Mouse (Mus musculus): ENCODE data around the gene Mrpl53. TPM values are rescaled to one million over a fixed set of nuclear protein-coding genes. Genes with fewer than 3 reads are reported as not detected.

Gene Mrpl53
- 194 and 207 TPM in 2 replicates for polyA plus RNA-seq (2015; fragmentation: Nextera tagmentation; extraction: Ambion mirVana)

DNA sequence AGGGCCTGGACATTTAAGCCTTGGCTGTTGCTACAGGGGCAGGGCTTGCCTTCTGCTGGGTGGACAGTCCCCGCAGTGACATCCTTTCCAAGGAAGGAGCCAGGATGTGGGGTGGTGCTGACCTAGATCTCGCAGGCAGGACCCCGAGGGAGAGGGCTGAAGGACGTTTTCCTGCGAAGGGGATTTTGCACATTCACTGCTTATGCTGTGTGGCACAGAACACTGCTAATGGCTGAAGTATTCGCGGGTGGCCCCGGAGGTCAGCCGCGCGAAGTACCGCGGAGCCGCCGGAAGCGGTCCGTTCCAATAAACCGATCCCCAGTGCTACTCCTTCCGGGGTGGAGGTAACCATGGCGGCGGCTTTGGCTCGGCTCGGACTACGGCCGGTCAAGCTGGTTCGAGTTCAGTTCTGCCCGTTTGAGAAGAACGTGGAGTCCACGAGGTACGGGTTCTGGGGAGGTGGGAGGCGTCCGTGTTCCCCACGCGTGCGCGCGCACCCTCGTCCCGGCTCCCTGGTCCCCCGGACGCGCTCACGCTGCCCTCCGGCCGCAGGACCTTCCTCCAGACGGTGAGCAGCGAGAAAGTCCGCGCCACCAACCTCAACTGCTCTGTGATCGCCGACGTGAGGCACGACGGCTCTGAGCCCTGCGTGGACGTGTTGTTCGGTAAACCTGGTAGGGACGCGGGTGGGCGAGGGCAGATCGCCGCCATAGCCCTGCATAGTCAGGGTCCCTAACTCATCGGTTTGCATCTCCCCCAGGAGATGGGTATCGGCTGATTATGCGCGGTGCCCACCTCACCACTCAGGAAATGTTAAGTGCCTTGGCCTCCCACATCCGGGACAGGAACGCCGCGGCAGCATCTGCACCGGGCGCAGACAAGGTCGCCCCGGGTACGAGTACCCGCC is at the start of gene Mrpl53:
Gene Mrpl53 (plus strand): TSS at position 279 of the 907 bp plus-strand sequence.

DNA sequence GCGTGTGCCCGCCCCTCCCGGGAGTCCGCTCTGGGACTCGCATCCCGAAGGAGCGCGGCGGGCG is 38.8 kb upstream of the Mrpl53 start, which contains the start of gene Tlx2:
Gene Tlx2 (minus strand): TSS at position 47 of the 64 bp plus-strand sequence.

DNA sequence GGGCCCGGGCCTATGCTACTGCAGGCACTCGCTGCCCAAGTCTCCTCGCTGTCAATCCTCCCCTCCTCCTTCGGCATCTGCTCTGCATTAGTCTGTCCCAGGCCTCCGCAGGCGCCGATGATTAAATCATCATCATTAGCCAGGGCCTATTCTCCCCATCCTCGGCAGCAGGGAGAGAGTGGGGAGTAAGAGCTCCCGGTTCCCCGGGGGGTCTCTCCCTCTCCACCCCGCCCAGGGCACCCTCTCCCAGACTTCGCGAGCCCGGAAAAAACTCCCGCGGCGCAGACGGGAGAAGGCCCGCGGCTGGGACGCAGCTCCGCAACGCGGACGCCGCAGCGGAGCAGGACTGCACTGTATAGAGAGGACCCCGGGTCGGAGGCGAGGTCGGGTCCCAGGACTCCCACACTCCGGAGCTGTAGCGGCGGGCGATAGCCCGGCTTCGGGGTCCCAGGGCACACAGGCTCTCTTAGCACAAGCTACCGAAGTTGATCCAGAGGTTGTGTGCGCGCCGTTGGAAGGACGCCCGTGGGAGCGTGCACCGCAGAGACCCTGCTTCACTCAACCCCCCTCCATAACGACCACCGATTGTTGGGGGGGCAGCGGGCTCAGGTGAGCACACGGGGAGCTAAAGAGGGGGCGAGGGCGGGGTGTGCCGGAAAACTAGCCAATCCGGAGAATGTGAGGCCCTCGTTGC is 31.1 kb upstream of the Mrpl53 start, which contains the start of gene Pcgf1:
Gene Pcgf1 (plus strand): TSS at position 240 of the 694 bp plus-strand sequence.

DNA sequence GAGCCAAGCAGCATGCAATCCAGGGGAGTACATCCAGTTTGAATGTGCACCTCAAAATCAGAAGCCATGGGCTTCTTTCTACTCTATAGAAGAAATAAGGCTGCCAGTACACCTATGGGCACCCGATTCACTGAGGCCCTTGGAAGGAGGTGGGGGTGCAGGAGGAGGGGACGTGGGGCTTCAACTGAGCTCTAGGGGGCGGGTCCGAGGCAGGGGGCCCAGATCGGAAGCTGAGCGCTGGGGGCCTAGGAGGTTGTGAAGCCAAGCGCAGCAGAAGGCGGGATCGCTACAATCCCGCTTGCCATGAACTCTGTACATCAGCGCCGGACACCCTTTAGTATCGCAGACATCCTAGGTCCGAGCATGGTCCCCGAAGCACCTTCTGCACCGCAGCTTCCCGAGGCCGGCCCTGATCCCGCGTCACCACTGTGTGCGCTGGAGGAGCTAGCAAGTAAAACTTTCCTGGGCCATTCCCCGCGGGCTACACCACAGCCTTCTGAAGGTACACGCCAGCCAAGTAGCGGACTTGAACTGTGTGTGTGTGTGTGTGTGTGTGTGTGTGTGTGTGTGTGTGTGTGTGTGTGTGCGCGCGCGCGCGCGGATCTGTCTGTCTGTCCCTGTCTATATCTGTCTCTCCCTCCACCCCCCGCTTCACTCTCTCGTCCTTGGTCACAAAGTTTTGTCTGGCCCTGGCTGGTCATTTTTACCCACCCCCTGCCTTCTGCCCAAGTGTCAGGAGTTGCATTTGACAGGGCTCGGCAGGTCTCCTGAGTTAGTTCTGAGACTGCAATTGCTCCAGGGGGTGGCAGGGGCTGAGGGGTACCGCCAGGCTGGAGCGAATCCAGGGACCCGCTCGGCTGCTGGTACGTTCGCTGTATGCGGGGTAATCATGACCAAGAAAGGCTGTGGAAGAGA is 22.5 kb upstream of the Mrpl53 start, which contains the start of gene Lbx2:
Gene Lbx2 (plus strand): TSS at position 247 of the 915 bp plus-strand sequence.

DNA sequence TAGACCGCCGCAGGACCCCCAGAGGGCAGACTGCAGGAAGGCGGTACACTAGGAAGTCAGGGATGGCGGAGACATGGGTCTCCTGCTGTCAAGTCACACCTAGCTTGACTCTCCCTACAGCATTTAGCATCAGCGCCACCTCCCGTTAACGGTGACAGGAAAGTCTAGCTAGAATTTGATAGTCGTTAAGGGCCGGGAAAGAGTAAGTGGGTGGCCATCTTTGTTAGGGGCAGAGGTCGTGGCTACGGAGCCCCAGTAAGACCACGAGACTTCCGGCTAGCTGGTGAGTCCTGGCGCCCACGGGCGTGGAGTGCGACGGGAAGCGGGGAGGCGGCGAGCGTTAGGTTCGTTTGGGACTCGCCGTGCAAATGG is 7.5 kb upstream of the Mrpl53 start, which contains the start of the genes Ccdc142 and Gm42688:
Gene Ccdc142 (plus strand): TSS at position 286 of the 372 bp plus-strand sequence.
Gene Gm42688 (plus strand): TSS at position 302 of the 372 bp plus-strand sequence.

DNA sequence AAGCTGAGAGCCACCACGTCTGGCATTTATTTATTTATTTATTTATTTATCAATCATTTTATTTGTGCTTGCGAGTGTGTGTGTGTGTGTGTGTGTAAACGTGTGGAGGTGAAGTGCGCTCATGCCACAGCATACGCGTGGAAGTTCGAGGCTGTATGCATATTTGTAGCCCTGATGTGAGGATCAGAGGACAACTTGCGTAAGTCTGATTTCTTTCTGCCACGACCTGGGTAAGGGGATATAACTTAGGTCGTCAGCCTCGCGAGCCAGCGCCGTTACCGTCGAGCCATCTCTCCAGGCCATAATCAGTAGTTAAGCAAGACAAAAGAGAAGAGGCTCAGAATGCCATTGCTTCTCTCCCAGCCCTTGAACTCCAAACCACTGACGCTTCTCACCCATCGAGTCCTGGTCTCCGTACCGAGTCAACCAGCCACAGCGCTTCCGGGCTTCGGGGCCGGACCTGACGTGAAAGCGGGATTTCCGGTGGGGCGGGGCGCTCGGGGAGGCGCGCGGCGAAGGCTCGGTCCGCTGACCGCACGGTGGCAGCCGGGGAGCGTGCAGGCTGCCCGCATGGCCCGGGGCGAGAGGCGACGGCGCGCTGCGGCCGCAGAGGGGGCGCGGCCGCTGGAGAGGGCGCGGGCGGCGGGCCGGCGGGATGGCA is 6.3 kb downstream of the Mrpl53 start, which contains the start of gene Mogs:
Gene Mogs (plus strand): TSS at position 486 of the 661 bp plus-strand sequence.

DNA sequence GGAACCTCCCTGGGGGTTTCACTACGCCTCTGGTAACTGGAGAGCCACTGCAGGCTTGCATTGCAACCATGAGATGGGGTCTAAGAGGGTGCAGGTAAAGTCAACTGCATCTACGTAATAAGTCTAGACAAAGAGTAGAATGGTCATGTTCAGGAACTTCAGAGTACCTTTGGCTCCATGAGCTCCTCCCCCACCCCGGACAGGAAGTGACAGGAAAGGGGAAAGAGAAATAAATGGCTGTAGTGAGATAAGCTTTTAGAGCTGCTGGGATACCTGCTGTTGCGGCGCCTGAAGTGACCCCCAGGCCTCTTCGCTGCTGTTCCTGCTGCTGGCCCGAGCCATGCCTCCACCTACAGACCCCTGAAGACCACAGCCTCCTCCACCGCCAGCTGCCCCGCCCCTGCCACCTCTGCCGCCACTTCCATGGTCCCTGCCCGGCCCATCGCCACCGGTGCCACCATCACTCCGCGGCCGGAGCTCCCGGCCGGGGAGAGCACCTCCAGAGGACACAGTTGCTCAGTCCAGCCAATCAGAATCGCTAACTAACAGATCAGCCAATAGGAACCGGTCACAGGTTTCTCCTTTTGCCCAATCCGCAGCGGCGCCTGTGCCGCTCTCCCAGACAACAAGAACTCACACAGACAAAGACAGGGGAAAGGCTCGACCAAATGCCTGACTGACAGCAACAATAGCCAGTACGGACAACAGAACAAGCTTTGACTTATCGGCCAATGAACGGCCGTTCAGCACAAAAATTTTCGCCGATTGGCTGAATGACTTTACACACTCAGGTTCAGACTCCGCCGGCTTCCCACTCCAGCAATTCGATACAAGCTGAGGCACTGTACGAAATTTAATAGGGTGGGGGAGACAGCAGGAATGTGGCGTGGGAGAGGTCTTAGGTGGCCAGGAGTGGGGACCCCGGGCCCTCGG is 12.4 kb downstream of the Mrpl53 start, which contains the start of gene Wbp1:
Gene Wbp1 (minus strand): TSS at position 630 of the 933 bp plus-strand sequence.

DNA sequence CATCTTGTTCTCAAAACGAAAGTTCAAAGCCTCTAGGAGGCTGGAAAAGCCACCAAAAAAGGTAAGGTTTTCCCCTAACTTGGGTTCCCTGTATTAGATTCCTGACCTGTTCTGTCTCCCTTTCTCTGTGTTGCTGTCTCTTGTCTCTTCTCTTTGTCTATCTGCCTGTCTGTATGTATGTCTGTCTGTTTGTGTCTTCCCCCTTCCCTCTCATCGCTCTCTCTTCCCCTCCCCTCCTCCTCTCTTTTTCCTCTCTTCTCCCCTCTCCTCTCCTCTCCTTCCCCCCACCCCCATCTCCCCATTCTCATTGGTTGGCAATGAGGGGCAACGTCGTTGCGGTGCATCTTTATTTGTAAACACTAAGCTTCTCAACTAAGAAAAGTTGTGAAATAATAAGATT is 16.5 kb downstream of the Mrpl53 start, which contains the start of gene Ino80b:
Gene Ino80b (minus strand): TSS at position 101 of the 400 bp plus-strand sequence.

DNA sequence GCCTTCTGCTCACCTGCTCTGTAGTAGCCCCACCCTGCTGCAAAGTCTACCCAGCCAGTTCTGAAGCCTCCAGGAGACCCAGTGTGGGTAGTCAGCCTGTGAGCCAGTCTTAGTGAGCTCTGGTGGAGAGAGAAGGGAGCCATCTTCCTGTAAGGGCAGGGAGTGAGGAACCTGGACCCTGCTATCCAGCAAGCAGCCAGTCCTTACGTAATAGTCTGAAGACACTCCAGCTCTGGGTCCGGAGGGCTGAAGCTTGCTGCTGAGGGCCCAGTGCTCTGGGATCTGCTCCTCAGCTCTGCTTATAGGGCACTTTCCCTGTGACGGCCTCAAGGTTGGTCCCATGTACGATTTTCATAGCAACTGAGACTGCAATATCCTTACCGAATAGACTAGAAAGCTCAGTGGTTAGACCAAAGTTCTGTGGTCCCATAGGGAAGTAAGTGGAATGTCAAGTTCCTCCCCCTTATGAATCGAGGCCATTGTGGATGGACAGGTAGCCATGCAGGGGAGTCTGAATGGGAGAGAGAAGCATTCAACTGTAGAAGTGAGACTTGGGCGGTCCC is 26.2 kb downstream of the Mrpl53 start, which contains the start of gene Rtkn:
Gene Rtkn (plus strand): TSS at position 513 of the 563 bp plus-strand sequence.

DNA sequence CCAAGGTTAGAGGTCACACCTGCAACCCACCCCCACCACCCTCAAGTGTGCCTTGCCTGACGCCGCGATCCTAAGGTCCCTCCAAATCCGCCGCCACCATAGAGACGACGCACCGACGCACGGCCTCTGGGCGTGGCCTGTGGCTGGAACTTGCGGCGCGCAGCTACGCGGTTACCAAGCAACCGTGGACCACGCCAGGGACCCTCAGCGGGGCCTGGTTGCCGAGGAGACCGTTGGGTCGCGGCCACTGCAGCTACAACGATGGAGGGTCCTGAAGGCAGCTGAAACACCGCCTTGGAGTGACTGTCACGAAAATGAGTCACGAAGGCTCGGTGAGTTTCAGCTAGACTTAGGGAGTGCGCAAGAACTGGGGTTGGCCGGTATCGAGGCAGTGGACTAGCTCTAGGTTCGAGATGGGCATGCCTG is 47.4 kb downstream of the Mrpl53 start, which contains the start of the genes Wdr54 and 1700003E16Rik:
Gene Wdr54 (minus strand): TSS at position 139 of the 426 bp plus-strand sequence.
Gene 1700003E16Rik (plus strand): TSS at position 146 of the 426 bp plus-strand sequence.

MicroRNAs within 50 kb of the gene (microRNA counts, 519-probe panel; counts per million panel counts)
- microRNA mmu-miR-3470a+mmu-miR-3470b, result 296 counts per million, percentile 58 among the panel's probes with 10 or more counts

Small RNAs within 50 kb of the gene (microRNA-seq; reads per million reads assigned to microRNA genes)
- 0 reads per million in 2 experiments for gene Mir3470a

Other genes starting within 250 kb of the Mrpl53 start
- 0.72 and 0.87 TPM in 2 replicates for gene Sema4f, start 169.3 kb upstream of the Mrpl53 start, polyA plus RNA-seq (2015; fragmentation: Nextera tagmentation; extraction: Ambion mirVana)
- gene M1ap, start 162.1 kb upstream of the Mrpl53 start, polyA plus RNA-seq (2015; fragmentation: Nextera tagmentation; extraction: Ambion mirVana), result 0.37 TPM in 1 of 2 replicates, not detected in the other
- 4.6 and 5.5 TPM in 2 replicates for gene Dok1, start 75.6 kb upstream of the Mrpl53 start, polyA plus RNA-seq (2015; fragmentation: Nextera tagmentation; extraction: Ambion mirVana)
- 10.7 and 13.4 TPM in 2 replicates for gene Loxl3, start 74.9 kb upstream of the Mrpl53 start, polyA plus RNA-seq (2015; fragmentation: Nextera tagmentation; extraction: Ambion mirVana)
- 107 and 111 TPM in 2 replicates for gene Aup1, start 54.5 kb upstream of the Mrpl53 start, polyA plus RNA-seq (2015; fragmentation: Nextera tagmentation; extraction: Ambion mirVana)
- gene Htra2, start 53.8 kb upstream of the Mrpl53 start, polyA plus RNA-seq (2015; fragmentation: Nextera tagmentation; extraction: Ambion mirVana), result 49.1 and 50.5 TPM in 2 replicates
- 0.12 and 0.21 TPM in 2 replicates for gene Dqx1, start 51.2 kb upstream of the Mrpl53 start, polyA plus RNA-seq (2015; fragmentation: Nextera tagmentation; extraction: Ambion mirVana)
- not detected in 2 replicates for gene Tlx2, start 38.7 kb upstream of the Mrpl53 start, polyA plus RNA-seq (2015; fragmentation: Nextera tagmentation; extraction: Ambion mirVana)
- gene Pcgf1, start 31.2 kb upstream of the Mrpl53 start, polyA plus RNA-seq (2015; fragmentation: Nextera tagmentation; extraction: Ambion mirVana), result 10.8 and 11.5 TPM in 2 replicates
- 0.72 and 0.74 TPM in 2 replicates for gene Lbx2, start 22.7 kb upstream of the Mrpl53 start, polyA plus RNA-seq (2015; fragmentation: Nextera tagmentation; extraction: Ambion mirVana)
- gene Ccdc142, start 7.4 kb upstream of the Mrpl53 start, polyA plus RNA-seq (2015; fragmentation: Nextera tagmentation; extraction: Ambion mirVana), result 1.1 and 1.7 TPM in 2 replicates
- 1.3 and 1.6 TPM in 2 replicates for gene Gm42688, start 7.4 kb upstream of the Mrpl53 start, polyA plus RNA-seq (2015; fragmentation: Nextera tagmentation; extraction: Ambion mirVana)
- 12.7 and 13.6 TPM in 2 replicates for gene Mogs, start 6.5 kb downstream of the Mrpl53 start, polyA plus RNA-seq (2015; fragmentation: Nextera tagmentation; extraction: Ambion mirVana)
- gene Wbp1, start 12.5 kb downstream of the Mrpl53 start, polyA plus RNA-seq (2015; fragmentation: Nextera tagmentation; extraction: Ambion mirVana), result 41.1 and 47.1 TPM in 2 replicates
- gene Ino80b, start 16.4 kb downstream of the Mrpl53 start, polyA plus RNA-seq (2015; fragmentation: Nextera tagmentation; extraction: Ambion mirVana), result 6.5 and 9.5 TPM in 2 replicates
- 18.9 and 22.0 TPM in 2 replicates for gene Rtkn, start 26.4 kb downstream of the Mrpl53 start, polyA plus RNA-seq (2015; fragmentation: Nextera tagmentation; extraction: Ambion mirVana)
- gene Wdr54, start 47.4 kb downstream of the Mrpl53 start, polyA plus RNA-seq (2015; fragmentation: Nextera tagmentation; extraction: Ambion mirVana), result 1.1 and 1.5 TPM in 2 replicates
- 0.41 and 0.54 TPM in 2 replicates for gene 1700003E16Rik, start 47.4 kb downstream of the Mrpl53 start, polyA plus RNA-seq (2015; fragmentation: Nextera tagmentation; extraction: Ambion mirVana)
- gene Dctn1, start 56.9 kb downstream of the Mrpl53 start, polyA plus RNA-seq (2015; fragmentation: Nextera tagmentation; extraction: Ambion mirVana), result 56.2 and 58.8 TPM in 2 replicates
- 0.04 TPM in 1 of 2 replicates, not detected in the other for gene Slc4a5, start 110.8 kb downstream of the Mrpl53 start, polyA plus RNA-seq (2015; fragmentation: Nextera tagmentation; extraction: Ambion mirVana)
- gene Mthfd2, start 216.9 kb downstream of the Mrpl53 start, polyA plus RNA-seq (2015; fragmentation: Nextera tagmentation; extraction: Ambion mirVana), result 8.2 and 13.9 TPM in 2 replicates
- 19.0 and 20.2 TPM in 2 replicates for gene Mob1a, start 217.0 kb downstream of the Mrpl53 start, polyA plus RNA-seq (2015; fragmentation: Nextera tagmentation; extraction: Ambion mirVana)
- gene Bola3, start 240.1 kb downstream of the Mrpl53 start, polyA plus RNA-seq (2015; fragmentation: Nextera tagmentation; extraction: Ambion mirVana), result 310 and 323 TPM in 2 replicates